Mouse (Mus musculus): ENCODE data around the gene Rnf183.

Gene Rnf183

GRCm38 (mm10) chr4:62439793-62440192, 4.7 kb upstream of the Rnf183 start:
- TF ChIP-seq GATA4 (IDR thresholded peaks at IDR 0.05; ENCODE audit: insufficient replicate concordance, low read length): no peak

DNA sequence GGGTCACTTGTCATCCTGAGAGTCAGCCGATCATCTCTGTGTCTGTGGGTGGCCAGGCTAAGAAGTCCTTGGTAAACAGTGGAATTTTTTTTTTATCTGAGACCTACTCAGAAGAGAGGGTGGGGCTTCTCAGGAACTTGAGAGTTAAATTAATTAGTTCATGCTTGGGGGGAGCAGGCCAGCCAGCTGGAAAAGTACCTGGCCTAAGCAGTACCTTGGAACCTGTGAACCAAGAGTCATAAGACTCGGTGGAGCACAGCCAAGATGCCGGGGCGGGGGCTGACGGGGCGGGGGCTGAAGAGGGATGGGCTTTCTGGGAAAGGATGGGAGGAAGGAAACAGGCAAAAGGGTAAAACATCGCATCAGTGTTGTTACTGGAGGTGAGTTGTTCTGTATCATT, 2.8 kb upstream of the Rnf183 start:
- no peak for TF ChIP-seq GATA4 (IDR thresholded peaks at IDR 0.05; ENCODE audit: insufficient replicate concordance, low read length)

DNA sequence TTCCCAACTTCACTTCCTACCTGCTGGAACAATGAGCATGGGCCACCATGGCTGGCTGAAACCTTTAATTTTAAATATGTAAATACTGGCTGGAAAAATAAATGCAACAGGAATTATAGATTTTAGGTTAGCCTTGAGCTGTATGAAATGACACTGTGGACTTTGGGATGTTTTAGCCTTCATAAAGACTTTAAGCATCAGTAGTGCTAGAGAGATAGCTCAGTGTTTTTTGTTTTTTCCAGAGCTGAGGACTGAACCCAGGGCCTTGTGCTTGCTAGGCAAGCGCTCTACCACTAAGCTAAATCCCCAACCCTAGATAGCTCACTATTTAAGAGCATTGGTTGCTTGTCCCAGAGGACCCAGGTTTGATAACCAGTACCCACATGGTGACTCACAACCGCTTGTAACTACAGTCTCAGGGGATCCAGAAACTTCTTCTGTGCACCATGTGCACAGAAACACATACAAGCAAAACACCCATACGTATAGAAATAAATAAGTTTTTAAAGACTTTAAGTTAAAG, 2.3 kb upstream of the Rnf183 start:
- no peak for TF ChIP-seq GATA4 (IDR thresholded peaks at IDR 0.05; ENCODE audit: insufficient replicate concordance, low read length)

DNA sequence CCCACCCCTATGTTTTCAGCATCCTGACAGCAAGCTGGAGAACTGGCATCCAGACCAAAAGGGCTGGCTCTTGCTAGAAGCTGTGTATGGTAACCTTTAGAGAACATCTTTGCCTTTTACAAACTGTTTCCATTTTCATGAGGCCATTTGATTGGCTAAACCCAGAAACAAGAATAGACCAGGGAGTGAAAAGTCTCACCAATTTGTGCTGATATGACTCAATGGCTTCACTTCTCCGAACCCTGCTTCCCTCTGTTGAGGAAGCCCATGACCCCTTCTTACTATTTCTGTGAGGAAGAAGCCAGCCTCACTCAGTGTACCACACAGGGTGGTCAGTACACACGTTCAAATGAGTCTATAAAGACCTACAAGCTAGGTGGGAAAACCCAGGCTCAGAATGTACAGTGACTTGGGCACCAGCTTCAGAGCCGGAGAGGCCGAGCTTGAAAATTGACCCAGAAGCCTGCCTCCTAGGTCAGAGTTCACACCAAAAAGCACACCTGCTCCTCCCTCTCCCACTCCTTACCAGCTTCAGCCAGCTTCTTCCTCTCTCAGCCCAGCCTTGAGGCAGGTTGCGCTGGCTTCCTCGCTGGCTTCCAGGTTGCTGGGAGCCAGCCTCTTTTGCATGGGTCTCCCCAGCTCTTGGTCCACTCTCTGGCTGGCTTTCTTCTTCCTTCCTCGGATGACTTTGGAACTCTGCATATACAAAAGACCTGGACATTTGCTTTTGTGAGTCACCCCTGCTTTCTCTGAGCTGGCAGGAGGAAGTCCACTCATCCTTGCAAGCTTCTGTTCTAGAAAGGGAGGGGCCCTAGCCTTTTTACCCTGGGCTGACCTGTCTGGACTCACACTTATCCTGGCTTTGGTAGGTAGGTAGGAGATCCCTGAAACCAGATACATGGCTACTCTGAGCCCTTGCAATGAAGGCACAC, 847 bp downstream of the Rnf183 start:
- no peak for TF ChIP-seq GATA4 (IDR thresholded peaks at IDR 0.05; ENCODE audit: insufficient replicate concordance, low read length)

DNA sequence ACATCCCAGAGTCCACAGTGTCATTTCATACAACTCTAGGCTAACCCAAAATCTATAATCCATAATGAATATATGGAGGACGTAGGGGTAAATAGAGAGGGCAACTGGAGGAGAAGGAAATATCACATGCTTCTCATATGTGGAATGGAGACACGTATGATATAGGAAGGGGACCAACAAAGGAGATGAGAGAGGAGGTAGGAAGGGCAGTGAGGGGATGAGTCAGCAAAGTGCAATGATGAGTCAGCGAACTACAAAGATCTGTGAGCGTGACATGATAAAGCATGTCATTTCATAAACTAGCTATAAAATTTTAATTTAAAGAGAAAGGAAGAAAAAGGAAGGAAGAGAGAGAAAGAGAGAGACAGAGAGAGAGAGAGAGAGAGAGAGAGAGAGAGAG, 3.5 kb downstream of the Rnf183 start:
- no peak for TF ChIP-seq GATA4 (IDR thresholded peaks at IDR 0.05; ENCODE audit: insufficient replicate concordance, low read length)

GRCm38 (mm10) chr4:62430678-62431077, 4.4 kb downstream of the Rnf183 start:
- no peak for TF ChIP-seq GATA4 (IDR thresholded peaks at IDR 0.05; ENCODE audit: insufficient replicate concordance, low read length)

- TF ChIP-seq GATA4 (IDR thresholded peaks at IDR 0.05; ENCODE audit: insufficient replicate concordance, low read length): no peak
These were observed 5.4 kb downstream of the Rnf183 start for GRCm38 (mm10) chr4:62429616-62430015.

- no peak for TF ChIP-seq GATA4 (IDR thresholded peaks at IDR 0.05; ENCODE audit: insufficient replicate concordance, low read length)
These were observed 6.9 kb downstream of the Rnf183 start for GRCm38 (mm10) chr4:62427978-62428758.

GRCm38 (mm10) chr4:62425891-62426290, 9.2 kb downstream of the Rnf183 start:
- TF ChIP-seq GATA4 (IDR thresholded peaks at IDR 0.05; ENCODE audit: insufficient replicate concordance, low read length): no peak

GRCm38 (mm10) chr4:62419091-62419490, 16.0 kb downstream of the Rnf183 start:
- no peak for TF ChIP-seq GATA4 (IDR thresholded peaks at IDR 0.05; ENCODE audit: insufficient replicate concordance, low read length)

DNA sequence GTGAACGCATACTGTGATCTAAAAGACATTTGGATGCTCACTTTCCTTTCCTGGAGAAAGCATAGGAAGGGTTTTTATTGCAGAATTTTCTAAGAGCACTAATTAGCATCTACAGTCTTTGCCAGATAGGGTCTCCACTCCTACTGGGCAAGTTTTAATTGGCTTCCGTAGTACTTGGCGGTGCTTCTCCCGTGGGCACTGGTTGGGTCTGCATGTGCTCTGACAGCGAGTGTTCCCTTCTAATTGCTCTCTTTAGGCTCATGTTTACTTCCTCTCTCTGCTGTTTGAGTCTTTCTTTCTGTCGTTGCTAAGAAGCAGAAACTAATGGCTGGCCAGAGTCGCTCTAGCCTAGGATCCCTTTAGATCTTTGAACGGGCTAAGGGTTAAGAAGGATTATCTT, 16.6 kb downstream of the Rnf183 start:
- no peak for TF ChIP-seq GATA4 (IDR thresholded peaks at IDR 0.05; ENCODE audit: insufficient replicate concordance, low read length)

DNA sequence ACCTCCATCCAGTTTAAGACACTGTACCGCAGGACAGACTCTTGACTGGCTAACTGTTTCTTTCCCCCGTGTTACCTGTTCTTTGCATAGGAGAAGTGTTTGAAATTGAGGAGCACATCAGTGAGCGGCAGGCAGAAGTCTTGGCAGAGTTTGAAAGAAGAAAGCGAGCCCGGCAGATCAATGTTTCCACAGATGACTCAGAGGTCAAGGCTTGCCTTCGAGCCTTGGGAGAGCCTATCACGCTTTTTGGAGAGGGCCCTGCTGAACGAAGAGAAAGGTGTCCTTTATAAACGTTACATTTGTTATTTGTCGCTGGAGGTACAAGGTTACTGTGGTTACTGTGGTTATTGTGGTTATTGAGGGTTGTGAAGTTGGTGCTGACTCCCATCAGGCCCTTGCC, 23.4 kb downstream of the Rnf183 start:
- TF ChIP-seq GATA4 (IDR thresholded peaks at IDR 0.05; ENCODE audit: insufficient replicate concordance, low read length): no peak

DNA sequence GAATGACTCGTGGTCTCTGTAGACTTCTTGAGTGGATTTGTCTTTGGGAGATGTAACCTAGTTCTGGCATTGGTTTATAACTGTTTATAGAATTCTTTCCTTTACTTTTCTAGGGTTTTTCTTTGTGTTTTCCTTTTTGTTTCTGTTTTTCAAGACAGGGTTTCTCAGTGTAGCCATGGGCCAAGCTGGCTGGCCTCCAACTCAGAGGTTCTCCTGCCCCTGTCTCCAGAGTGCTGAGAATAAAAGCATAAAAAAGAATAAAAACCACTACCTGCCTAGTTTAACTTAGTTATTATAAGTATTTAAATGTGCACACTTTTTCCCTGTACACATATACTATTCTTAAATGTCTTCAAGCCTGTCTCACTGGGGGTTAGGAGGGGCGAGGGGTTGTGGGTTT, 24.7 kb downstream of the Rnf183 start:
- TF ChIP-seq GATA4 (IDR thresholded peaks at IDR 0.05; ENCODE audit: insufficient replicate concordance, low read length): no peak

DNA sequence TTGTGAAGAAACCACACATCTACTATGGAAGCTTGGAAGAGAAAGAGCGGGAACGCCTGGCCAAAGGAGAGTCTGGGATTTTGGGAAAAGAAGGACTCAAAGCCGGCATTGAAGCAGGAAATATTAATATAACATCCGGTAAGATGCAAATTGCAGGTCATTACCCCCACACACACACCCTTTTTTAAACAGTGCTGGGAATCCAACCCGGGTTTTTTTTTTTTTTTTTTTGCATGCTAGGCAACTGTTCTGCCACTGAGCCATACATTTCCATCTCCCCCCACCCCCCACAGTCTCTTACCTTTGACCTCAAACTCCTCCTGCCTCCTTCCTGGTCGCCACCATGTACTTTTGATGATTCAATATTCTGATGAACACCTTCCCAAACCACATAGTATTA, 25.4 kb downstream of the Rnf183 start:
- no peak for TF ChIP-seq GATA4 (IDR thresholded peaks at IDR 0.05; ENCODE audit: insufficient replicate concordance, low read length)

GRCm38 (mm10) chr4:62408601-62409282, 26.3 kb downstream of the Rnf183 start, which contains the start of the genes Cdc26 and Prpf4:
Gene Cdc26, minus strand, starts transcription at chr4:62408642.
Gene Prpf4, plus strand, starts transcription at chr4:62408797.
- no peak for TF ChIP-seq GATA4 (IDR thresholded peaks at IDR 0.05; ENCODE audit: insufficient replicate concordance, low read length)
